Mouse (Mus musculus) telencephalon, adult 2 months (tissue): ENCODE data around the gene Prelp.
A peak's percentile ranks its signal among the peaks of the same experiment; 100 is the strongest.

Source experiments
- DNase-seq: peaks from one replicate; pipeline ENCODE4 v3.0.0-alpha.2; 2011; ENCODE audit warnings: low read depth, low spot score

Prelp gene

GRCm38 (mm10) chr1:133934354-133934963, 13.2 kb upstream of the Prelp start:
- no peak for DNase-seq

GRCm38 (mm10) chr1:133933301-133934195, 12.3 kb upstream of the Prelp start:
- DNase-seq: no peak

DNA sequence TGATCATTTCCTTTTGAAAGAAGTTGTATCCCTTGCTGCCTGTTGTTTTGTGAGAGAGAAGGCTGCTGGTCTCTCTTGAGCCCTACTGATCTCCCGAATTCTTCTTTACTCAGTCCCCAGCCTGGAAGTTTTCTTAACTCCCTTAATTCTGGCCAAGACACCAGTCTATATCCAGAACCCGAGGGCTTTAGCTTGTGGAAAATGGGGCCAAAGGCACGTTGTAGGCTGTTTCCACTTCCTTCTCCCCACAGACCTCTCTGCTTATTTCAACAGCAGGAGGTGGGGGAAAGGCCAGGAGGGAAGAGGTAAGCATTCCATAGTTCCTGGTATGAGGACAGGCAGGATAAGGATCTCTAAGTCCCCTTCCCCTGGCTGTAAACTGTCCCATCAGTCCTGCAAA, 8.8 kb upstream of the Prelp start:
- DNase-seq: no peak

GRCm38 (mm10) chr1:133925223-133925622, 4.0 kb upstream of the Prelp start:
- no peak for DNase-seq

GRCm38 (mm10) chr1:133924141-133924875, 3.1 kb upstream of the Prelp start:
- DNase-seq: peak; percentile 49

- DNase-seq: no peak
Observed at GRCm38 (mm10) chr1:133923071-133923470, 1.9 kb upstream of the Prelp start.

DNA sequence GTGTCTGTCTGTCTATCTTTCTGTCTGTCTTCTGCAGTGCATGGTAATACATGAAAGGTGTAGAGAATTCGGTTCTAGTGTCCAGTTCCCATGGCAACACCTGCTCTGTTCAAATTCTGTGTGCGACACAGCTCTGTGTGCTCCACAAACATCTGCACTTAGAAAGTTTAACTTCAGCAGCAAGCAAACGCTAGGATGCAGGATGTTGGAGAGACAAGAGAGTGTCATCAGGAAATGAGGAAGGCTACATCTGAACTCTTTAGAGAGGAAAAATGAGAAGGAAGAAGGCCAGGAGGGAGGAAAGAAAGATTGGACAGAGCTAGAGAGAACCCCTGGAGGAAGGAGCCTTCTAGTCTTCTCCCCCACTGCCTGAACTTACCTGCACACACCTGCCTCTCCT, 338 bp downstream of the Prelp start:
- no peak for DNase-seq

GRCm38 (mm10) chr1:133920401-133920800, 813 bp downstream of the Prelp start:
- DNase-seq: no peak

GRCm38 (mm10) chr1:133918088-133918470, 3.1 kb downstream of the Prelp start:
- DNase-seq: no peak

DNA sequence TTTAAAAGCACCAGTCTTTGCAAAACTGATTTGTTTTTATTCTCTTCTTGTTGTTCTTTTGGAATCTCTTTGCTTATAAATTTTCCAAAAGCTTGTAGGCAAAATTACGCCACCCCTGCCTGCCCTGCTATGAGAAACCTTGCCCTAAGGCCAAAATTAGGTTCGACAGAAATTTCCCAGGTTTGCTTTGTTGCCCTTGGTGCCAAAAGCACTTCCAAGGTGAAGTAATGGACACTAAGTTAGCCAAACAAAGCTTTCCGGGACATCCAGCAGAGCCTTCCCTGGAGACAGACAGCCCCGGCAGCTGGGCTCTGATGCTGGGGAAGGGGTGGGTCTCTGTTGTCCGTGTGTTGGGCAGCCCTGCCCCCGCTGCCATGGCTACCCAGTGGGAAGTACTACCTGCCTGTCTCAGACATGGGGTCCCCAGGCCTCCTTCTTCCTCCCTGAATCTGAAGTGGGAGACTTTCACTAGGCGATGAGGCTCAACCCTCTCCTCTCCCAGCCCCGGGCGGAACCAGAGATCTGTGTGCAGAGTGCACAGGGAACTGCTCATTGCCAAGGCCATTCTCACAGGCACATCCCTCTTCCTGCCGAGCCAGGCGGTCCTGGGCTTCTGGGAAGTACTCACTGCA, 3.6 kb downstream of the Prelp start:
- DNase-seq: no peak

GRCm38 (mm10) chr1:133915723-133916355, 5.4 kb downstream of the Prelp start:
- DNase-seq: no peak

- no peak for DNase-seq
Observed at GRCm38 (mm10) chr1:133915115-133915514, 6.1 kb downstream of the Prelp start.

GRCm38 (mm10) chr1:133913018-133913417, 8.2 kb downstream of the Prelp start:
- DNase-seq: no peak

- no peak for DNase-seq
Observed at GRCm38 (mm10) chr1:133911456-133911855, 9.8 kb downstream of the Prelp start.

- DNase-seq: no peak
Observed at GRCm38 (mm10) chr1:133911008-133911407, 10.2 kb downstream of the Prelp start.

- no peak for DNase-seq
Observed at GRCm38 (mm10) chr1:133910108-133910507, 11.1 kb downstream of the Prelp start.

GRCm38 (mm10) chr1:133908659-133909575, 12.3 kb downstream of the Prelp start:
- DNase-seq: no peak

- peak; percentile 75 for DNase-seq
Observed at GRCm38 (mm10) chr1:133907949-133908658, 13.1 kb downstream of the Prelp start, which contains the start of gene Optc. Gene Optc (minus strand): TSS chr1:133907999.

DNA sequence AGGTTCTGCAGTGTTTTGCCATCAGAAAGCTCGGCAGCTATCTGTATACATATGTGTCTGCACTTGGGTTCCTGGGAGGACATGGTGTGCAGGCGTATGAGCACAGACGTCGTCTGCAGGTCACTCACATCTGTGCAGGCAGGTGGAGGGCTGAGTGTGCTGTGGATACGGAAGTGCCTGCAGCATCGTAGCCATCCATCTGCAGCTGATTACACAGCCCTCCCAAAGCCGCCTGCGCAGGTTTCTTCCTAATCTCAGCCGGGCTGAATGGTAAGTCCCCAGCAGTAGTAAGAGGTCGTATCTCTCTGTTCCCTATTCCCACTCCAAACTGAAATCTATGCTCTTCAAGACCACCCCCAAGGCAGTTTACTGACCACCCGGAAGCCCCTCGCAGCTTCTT, 14.8 kb downstream of the Prelp start:
- DNase-seq: no peak

GRCm38 (mm10) chr1:133900825-133901224, 20.4 kb downstream of the Prelp start:
- no peak for DNase-seq
